In the genomic region with DNA sequence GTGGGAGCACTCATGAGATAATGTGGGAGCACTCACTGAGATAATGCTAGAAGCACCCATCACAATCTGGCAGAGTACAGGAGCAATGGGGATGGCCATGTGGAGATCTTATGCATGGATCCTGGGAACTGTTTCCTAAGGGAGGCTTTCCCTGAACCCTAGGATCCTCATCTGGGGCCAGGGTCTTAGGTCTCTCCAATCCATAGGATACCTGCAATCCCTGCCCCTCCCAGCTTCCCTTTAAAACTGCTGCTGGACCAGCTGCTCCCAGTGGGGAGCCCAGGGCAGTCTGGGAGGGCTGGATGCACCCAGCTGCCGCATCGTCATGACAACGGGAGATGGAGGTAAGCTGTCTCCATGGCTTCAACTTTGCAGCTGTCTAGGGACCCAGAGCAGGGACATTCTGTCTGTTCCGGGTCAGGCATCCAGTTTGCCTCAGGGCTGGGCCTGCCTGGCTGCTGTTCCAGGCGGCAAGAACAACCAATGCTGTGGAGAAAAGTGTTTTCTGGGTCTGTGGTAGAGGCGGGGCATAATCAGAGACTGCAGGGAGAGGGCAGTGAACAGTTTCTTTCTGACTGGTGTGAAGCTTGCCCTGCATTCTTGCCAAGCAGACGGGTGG, we compare ENCODE assay signal across 8 mouse cellular contexts. TPM values are rescaled to one million over a fixed set of nuclear protein-coding genes. Genes with fewer than 3 reads are reported as not detected.
A peak's percentile ranks its signal among the peaks of the same experiment; 100 is the strongest.
DNase-seq lines count a peak whose midpoint lies in the region; ATAC-seq and TF ChIP-seq lines count a peak whose summit lies in the region.

No protein-coding gene starts in this region.

- ATAC-seq in embryonic facial prominence, embryonic 13.5 days (ENCODE audit: insufficient number of reproducible peaks, insufficient read depth, low FRiP score, low TSS enrichment, low read depth), result no peak
- ATAC-seq in neural tube, embryonic 14.5 days (ENCODE audit: low read depth), result no peak

- H3K4me3 ChIP-seq in lung, adult 2 months (replicated peaks; ENCODE audit: extremely low read depth, low read depth, low read length), result no peak overlapping the region
- peak overlapping the region; percentile 22; the same call in 1 of the 2 replicates for H3K4me3 ChIP-seq in embryonic facial prominence, embryonic 13.5 days
- H3K4me3 ChIP-seq in neural tube, embryonic 14.5 days (ENCODE audit: low read depth, low read length), result peak overlapping the region; percentile 75

- peak overlapping the region; percentile 83 for H3K4me2 ChIP-seq in embryonic facial prominence, embryonic 13.5 days
- peak overlapping the region; percentile 65 for H3K4me2 ChIP-seq in neural tube, embryonic 14.5 days (ENCODE audit: low read depth, low read length)

- no peak for TF ChIP-seq POLR2A in lung, adult 2 months (IDR thresholded peaks at IDR 0.05; ENCODE audit: borderline replicate concordance, extremely low read depth, low read depth, low read length)

- WGBS in lung, adult 2 months, result 18% methylated on average over 7 of the region's 7 CpGs
- 4% methylated on average over 7 of the region's 7 CpGs for WGBS in embryonic facial prominence, embryonic 13.5 days
- WGBS in neural tube, embryonic 14.5 days, result 6% methylated on average over 7 of the region's 7 CpGs

- H3K9me3 ChIP-seq in embryonic facial prominence, embryonic 13.5 days, result no peaks in the 10 kb centered on the region
- H3K9me3 ChIP-seq in neural tube, embryonic 14.5 days (ENCODE audit: control insufficient read depth, low read length), result no peaks in the 10 kb centered on the region

- H3K27ac ChIP-seq in embryonic facial prominence, embryonic 13.5 days, result peak overlapping the region; percentile 23; the same call in 1 of the 2 replicates
- H3K27ac ChIP-seq in neural tube, embryonic 14.5 days (ENCODE audit: low read depth, low read length), result peak overlapping the region; percentile 35; the same call in 1 of the 2 replicates

- H3K27me3 ChIP-seq in embryonic facial prominence, embryonic 13.5 days, result peaks cover 47% of the 10 kb centered on the region
- no peaks in the 10 kb centered on the region for H3K27me3 ChIP-seq in neural tube, embryonic 14.5 days (ENCODE audit: control insufficient read depth, insufficient read depth, low read length)

- no peaks in the 10 kb centered on the region for H3K36me3 ChIP-seq in embryonic facial prominence, embryonic 13.5 days
- H3K36me3 ChIP-seq in neural tube, embryonic 14.5 days (ENCODE audit: control insufficient read depth, insufficient read depth, low read length), result no peaks in the 10 kb centered on the region

- H3K4me1 ChIP-seq in lung, adult 2 months (ENCODE audit: control insufficient read depth, insufficient read depth, low read length), result no peaks in the 10 kb centered on the region
- H3K4me1 ChIP-seq in embryonic facial prominence, embryonic 13.5 days, result peaks cover 43% of the 10 kb centered on the region
- H3K4me1 ChIP-seq in neural tube, embryonic 14.5 days (ENCODE audit: control insufficient read depth, insufficient read depth, low read length), result peaks cover 25% of the 10 kb centered on the region

- peak; percentile 45 for DNase-seq in lung, postnatal 10 days
- DNase-seq in lung, adult 2 months, result no peak
- DNase-seq in kidney, postnatal 10 days, result peak; percentile 40
- DNase-seq in spleen, adult 18-20 months, result no peak
- DNase-seq in B cell, adult 2 months, result no peak
- DNase-seq in natural killer cell, adult 2 months (ENCODE audit: low spot score in 2 of 2), result no peak

- TF ChIP-seq CTCF in lung, adult 2 months (IDR thresholded peaks at IDR 0.05; ENCODE audit: insufficient read depth, low read length), result no peak

- H3K9ac ChIP-seq in embryonic facial prominence, embryonic 13.5 days, result peak overlapping the region; percentile 89
- H3K9ac ChIP-seq in neural tube, embryonic 14.5 days (replicated peaks; ENCODE audit: low read depth, low read length), result peak overlapping the region; percentile 46

RNA-seq across cellular contexts. Expression of a gene that starts 2.4 kb away (rescaled TPM):
- polyA plus RNA-seq in lung, adult 2 months (2012; rRNA removed), result 3.9 and 4.9 TPM in 2 replicates
- 12.5 and 14.6 TPM in 2 replicates for polyA plus RNA-seq in embryonic facial prominence, embryonic 13.5 days (2015; fragmentation: Nextera tagmentation; extraction: Ambion mirVana)
- polyA plus RNA-seq in neural tube, embryonic 14.5 days (2014; fragmentation: Nextera tagmentation; extraction: Ambion mirVana), result 19.9 and 20.3 TPM in 2 replicates

Comparison
In these comparisons a context has a peak if more than half of its experiments do, and no peak if none do; other contexts are left out.
1. DNase-seq: peak in lung, postnatal 10 days (single experiment) and kidney, postnatal 10 days (single experiment); none in lung, adult 2 months (single experiment), spleen, adult 18-20 months (0 of 2), B cell, adult 2 months (0 of 2) and natural killer cell, adult 2 months (0 of 2).